Mouse (Mus musculus): ENCODE data around the gene Gm8947.
"Not testable (repeated sequence)": the region's sequence is repeated elsewhere in the genome, so short reads cannot be mapped to it uniquely, and the experiment has no call there.

The Gm8947 gene

GRCm38 (mm10) chr1:151192075-151192474 lies at the start of gene Gm8947:
TSS of gene Gm8947 (plus strand) at chr1:151192376.
- not testable (repeated sequence) for DNase-seq

GRCm38 (mm10) chr1:151144471-151145146 lies 47.6 kb upstream of the Gm8947 start:
- DNase-seq, result peak; percentile 4

GRCm38 (mm10) chr1:151147801-151148200 lies 44.4 kb upstream of the Gm8947 start:
- no peak for DNase-seq

- DNase-seq, result no peak
Observed at GRCm38 (mm10) chr1:151150211-151150610, 42.0 kb upstream of the Gm8947 start.

- no peak for DNase-seq
Observed at GRCm38 (mm10) chr1:151151089-151151488, 41.1 kb upstream of the Gm8947 start.

GRCm38 (mm10) chr1:151153056-151153652 lies 39.0 kb upstream of the Gm8947 start:
- no peak for DNase-seq

- not testable (repeated sequence) for DNase-seq
Observed at GRCm38 (mm10) chr1:151154131-151154530, 38.0 kb upstream of the Gm8947 start.

- no peak for DNase-seq
Observed at GRCm38 (mm10) chr1:151156129-151156528, 36.0 kb upstream of the Gm8947 start.

GRCm38 (mm10) chr1:151156777-151157632 lies 35.2 kb upstream of the Gm8947 start:
- no peak for DNase-seq

- no peak for DNase-seq
Observed at GRCm38 (mm10) chr1:151157963-151158856, 34.0 kb upstream of the Gm8947 start.

- DNase-seq, result no peak
Observed at GRCm38 (mm10) chr1:151158857-151159510, 33.2 kb upstream of the Gm8947 start.

GRCm38 (mm10) chr1:151166031-151166430 lies 26.1 kb upstream of the Gm8947 start:
- DNase-seq, result no peak

GRCm38 (mm10) chr1:151167297-151168047 lies 24.7 kb upstream of the Gm8947 start:
- DNase-seq, result no peak

- no peak for DNase-seq
Observed at GRCm38 (mm10) chr1:151168637-151169036, 23.5 kb upstream of the Gm8947 start.

- peak; percentile 13 for DNase-seq
Observed at GRCm38 (mm10) chr1:151171572-151172461, 20.4 kb upstream of the Gm8947 start.

GRCm38 (mm10) chr1:151177030-151177936 lies 14.9 kb upstream of the Gm8947 start:
- no peak for DNase-seq

GRCm38 (mm10) chr1:151177937-151178271 lies 14.3 kb upstream of the Gm8947 start:
- peak; percentile 53 for DNase-seq

GRCm38 (mm10) chr1:151178505-151179083 lies 13.6 kb upstream of the Gm8947 start:
- DNase-seq, result no peak

- DNase-seq, result no peak
Observed at GRCm38 (mm10) chr1:151180167-151180566, 12.0 kb upstream of the Gm8947 start.

All from lung, postnatal 36 days (tissue).